Mouse (Mus musculus) left cerebral cortex, adult 11 months (tissue): ENCODE data around the gene Fbln1.

Experiments used
- DNase-seq: peaks from one replicate; pipeline ENCODE4 v3.0.0; 2022; ENCODE audit warnings: low spot score

Gene Fbln1

GRCm38 (mm10) chr15:85238821-85239745 is 33.3 kb downstream of the Fbln1 start:
- DNase-seq = no peak

GRCm38 (mm10) chr15:85240086-85240485 is 34.3 kb downstream of the Fbln1 start:
- no peak for DNase-seq

GRCm38 (mm10) chr15:85241856-85242255 is 36.1 kb downstream of the Fbln1 start:
- DNase-seq = no peak

GRCm38 (mm10) chr15:85244414-85245161 is 38.8 kb downstream of the Fbln1 start:
- no peak for DNase-seq

GRCm38 (mm10) chr15:85245241-85246010 is 39.7 kb downstream of the Fbln1 start:
- DNase-seq = no peak

GRCm38 (mm10) chr15:85246016-85246415 is 40.3 kb downstream of the Fbln1 start:
- no peak for DNase-seq

GRCm38 (mm10) chr15:85246936-85247335 is 41.2 kb downstream of the Fbln1 start:
- DNase-seq = no peak

GRCm38 (mm10) chr15:85248311-85248710 is 42.6 kb downstream of the Fbln1 start:
- no peak for DNase-seq

- DNase-seq = peak; percentile 77
Observed at GRCm38 (mm10) chr15:85249252-85249651, 43.5 kb downstream of the Fbln1 start.

- DNase-seq = no peak
Observed at GRCm38 (mm10) chr15:85250436-85250835, 44.7 kb downstream of the Fbln1 start.

GRCm38 (mm10) chr15:85252476-85252875 is 46.7 kb downstream of the Fbln1 start:
- DNase-seq = no peak

GRCm38 (mm10) chr15:85257775-85258429 is 52.2 kb downstream of the Fbln1 start:
- no peak for DNase-seq

- DNase-seq = no peak
Observed at GRCm38 (mm10) chr15:85262805-85263204, 57.1 kb downstream of the Fbln1 start.

- DNase-seq = peak; percentile 76
Observed at GRCm38 (mm10) chr15:85266729-85267434, 61.1 kb downstream of the Fbln1 start.

- no peak for DNase-seq
Observed at GRCm38 (mm10) chr15:85267891-85268290, 62.1 kb downstream of the Fbln1 start.

GRCm38 (mm10) chr15:85272988-85273387 is 67.2 kb downstream of the Fbln1 start:
- no peak for DNase-seq

- DNase-seq = no peak
Observed at GRCm38 (mm10) chr15:85277221-85277620, 71.5 kb downstream of the Fbln1 start.

GRCm38 (mm10) chr15:85278986-85279385 is 73.2 kb downstream of the Fbln1 start:
- DNase-seq = no peak

- DNase-seq = no peak
Observed at GRCm38 (mm10) chr15:85282021-85282420, 76.3 kb downstream of the Fbln1 start.

GRCm38 (mm10) chr15:85284651-85285050 is 78.9 kb downstream of the Fbln1 start:
- no peak for DNase-seq

GRCm38 (mm10) chr15:85294632-85295031 is 88.9 kb downstream of the Fbln1 start:
- no peak for DNase-seq
